Mouse (Mus musculus): ENCODE measurements around the gene Scgb1b7. TPM values are rescaled to one million over a fixed set of nuclear protein-coding genes. Genes with fewer than 3 reads are reported as not detected.
"Not testable (repeated sequence)": the region's sequence is repeated elsewhere in the genome, so short reads cannot be mapped to it uniquely, and the experiment has no call there.

The Scgb1b7 gene
- total RNA-seq (2021) (not detected), polyA plus RNA-seq (2012; rRNA removed) (not detected in 2 replicates)
- long read RNA-seq: 0 reads

- H3K27ac ChIP-seq; H3K79me2 ChIP-seq (replicated peaks; ENCODE audit: control insufficient read depth, insufficient read depth, low read length); H3K4me1 ChIP-seq (ENCODE audit: control insufficient read depth, insufficient read depth, low read length); H3K4me3 ChIP-seq; H3K9ac ChIP-seq (ENCODE audit: low read depth, low read length); intact Hi-C loops (cut with DNase I); DNase-seq; H3K36me3 ChIP-seq (ENCODE audit: control insufficient read depth, insufficient read depth, low read length); H3K27me3 ChIP-seq (ENCODE audit: control insufficient read depth, insufficient read depth, low read length): not testable (repeated sequence)
- WGBS: 81% methylated on average over 4 of the region's 5 CpGs
These were observed at the start of gene Scgb1b7 for GRCm38 (mm10) chr7:31712365-31712764. TSS of gene Scgb1b7 (plus strand) at chr7:31712665.

DNA sequence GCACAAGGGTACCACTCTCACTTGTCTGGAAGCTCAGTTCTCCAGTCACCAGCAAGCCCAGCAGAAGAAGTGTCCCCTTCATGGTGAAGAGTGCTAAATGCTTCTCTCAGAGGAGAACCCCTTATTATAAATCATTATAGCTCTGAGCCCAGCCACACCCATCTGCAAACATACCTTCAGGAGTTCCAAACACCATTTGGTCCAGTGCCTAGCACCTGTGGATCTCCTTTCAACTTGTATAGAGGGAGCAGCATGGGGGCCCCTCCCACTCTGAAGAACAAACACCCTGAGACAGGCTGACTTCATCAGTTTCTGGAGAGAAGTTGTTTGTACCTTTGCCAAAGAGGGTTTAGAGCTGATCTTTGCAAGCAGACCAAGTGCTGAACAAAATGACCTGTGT is 6.8 kb upstream of the Scgb1b7 start, which contains the start of gene Scgb2b7:
TSS of gene Scgb2b7 (minus strand) at position 101 of the 400 bp plus-strand sequence.
- H3K4me1 ChIP-seq (ENCODE audit: control insufficient read depth, insufficient read depth, low read length); DNase-seq; H3K36me3 ChIP-seq (ENCODE audit: control insufficient read depth, insufficient read depth, low read length); H3K27ac ChIP-seq; H3K79me2 ChIP-seq (replicated peaks; ENCODE audit: control insufficient read depth, insufficient read depth, low read length); H3K4me3 ChIP-seq; H3K27me3 ChIP-seq (ENCODE audit: control insufficient read depth, insufficient read depth, low read length); H3K9ac ChIP-seq (ENCODE audit: low read depth, low read length); intact Hi-C loops (cut with DNase I): not testable (repeated sequence)

Other genes with a start within 250 kb of the Scgb1b7 start
- gene Scgb2b7, start 6.9 kb upstream of the Scgb1b7 start, total RNA-seq (2021): not detected
- not detected in 2 replicates for gene Scgb2b7, start 6.9 kb upstream of the Scgb1b7 start, polyA plus RNA-seq (2012; rRNA removed)

Data from heart, adult 2 months (tissue).